15 mouse cellular contexts compared by ENCODE assay signal in genomic region chr7:66970974-66971373, GRCm38 (mm10).
"Had no signal": no experiment of that assay in that cellular context is flagged by ENCODE, and none has a peak within 500 bp of the region (broad histone marks: within the 10 kb centered on the region; RNA-seq: fewer than 3 reads in every experiment).

No protein-coding gene starts in this region.

- H3K36me3 ChIP-seq: liver, embryonic 15.5 days; neural tube, embryonic 12.5 days; stomach, embryonic 15.5 days had no signal

- H3K4me2 ChIP-seq: liver, embryonic 11.5 days; liver, embryonic 15.5 days; neural tube, embryonic 12.5 days; stomach, embryonic 15.5 days had no signal

- H3K4me1 ChIP-seq: liver, embryonic 15.5 days had no signal

- DNase-seq: kidney, adult 11 months; kidney, adult 9 months; kidney, postnatal 36 days; lung, adult 2 months; lung, postnatal 36 days; midbrain, embryonic 14.5 days; right cerebral cortex, postnatal 14 days; thymus, postnatal 4 days had no signal

- H3K27me3 ChIP-seq: liver, embryonic 15.5 days; neural tube, embryonic 12.5 days; stomach, embryonic 15.5 days had no signal

- ATAC-seq: lung, postnatal 0 days had no signal

- H3K9me3 ChIP-seq: liver, embryonic 15.5 days; neural tube, embryonic 12.5 days; stomach, embryonic 15.5 days had no signal

- H3K27ac ChIP-seq: left cerebral cortex, adult 2 months; liver, embryonic 15.5 days; neural tube, embryonic 12.5 days; stomach, embryonic 15.5 days had no signal

- H3K4me3 ChIP-seq: left cerebral cortex, adult 2 months; liver, embryonic 15.5 days; myocyte; neural tube, embryonic 12.5 days; stomach, embryonic 15.5 days had no signal

- H3K9ac ChIP-seq: liver, embryonic 15.5 days; neural tube, embryonic 12.5 days; stomach, embryonic 15.5 days had no signal
